Mouse (Mus musculus): Measurements from ENCODE around the gene Tom1l2. TPM values are rescaled to one million over a fixed set of nuclear protein-coding genes. Genes with fewer than 3 reads are reported as not detected.
A peak's percentile ranks its signal among the peaks of the same experiment; 100 is the strongest.

Gene Tom1l2
- total RNA-seq, 2 experiments from 2014 or later, result 93.3 to 93.7 TPM

DNA sequence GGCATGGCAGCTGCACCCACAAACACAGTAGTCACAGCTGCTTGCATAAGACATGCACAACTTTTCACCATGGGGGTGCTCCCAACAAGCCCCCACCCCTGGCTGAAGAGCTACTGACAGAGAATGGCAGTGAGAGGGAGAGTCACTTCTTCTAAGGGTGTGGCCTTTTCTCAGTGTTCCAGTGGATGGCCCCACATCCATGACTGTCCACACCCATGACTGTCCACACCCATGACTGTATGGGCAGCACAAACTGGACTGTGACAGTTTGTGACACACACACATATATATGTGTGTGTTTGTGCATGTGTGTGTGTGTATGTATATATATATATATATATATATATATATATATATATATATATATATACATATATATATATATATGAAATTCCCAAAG lies 42.8 kb downstream of the Tom1l2 start:
- DNase-seq, result no peak
- intact Hi-C loops (cut with DNase I), result loop anchor here (5.0 kb wide), 2 partner anchors 42 to 102 kb away; partner anchors contain the start of genes Drc3 and Tom1l2

DNA sequence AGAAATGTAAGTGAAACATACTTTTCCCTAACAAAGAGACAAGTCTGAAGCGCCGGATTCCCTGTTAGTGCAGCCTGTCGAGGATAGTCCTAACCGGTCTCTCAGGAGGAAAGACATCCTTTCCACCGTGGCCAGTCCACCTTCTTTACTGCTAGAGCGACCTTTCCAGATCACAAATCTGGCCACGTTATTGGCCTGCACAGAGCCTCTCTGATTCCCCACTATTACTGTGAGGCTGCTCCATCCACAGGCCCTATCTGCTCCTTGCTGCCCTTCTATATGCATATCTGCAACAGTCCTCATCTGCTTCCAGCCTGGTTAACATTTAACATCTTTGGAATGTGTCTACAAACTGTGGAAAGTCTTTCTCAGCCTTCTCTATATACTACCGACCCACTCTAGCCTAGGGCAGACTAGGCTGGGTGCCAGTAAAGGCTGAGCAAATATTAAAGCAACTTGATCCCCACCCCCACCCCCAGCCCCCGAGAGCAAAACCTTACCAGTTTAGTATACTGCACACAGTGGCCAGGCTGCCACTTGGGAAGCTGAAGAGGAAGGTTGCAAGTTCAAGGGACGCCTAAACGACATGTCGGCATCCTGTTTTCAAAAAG lies 44.1 kb downstream of the Tom1l2 start:
- no peak for DNase-seq
- intact Hi-C loops (cut with DNase I), result loop anchor here (5.0 kb wide), 2 partner anchors 44 to 104 kb away; partner anchors contain the start of genes Drc3 and Tom1l2

DNA sequence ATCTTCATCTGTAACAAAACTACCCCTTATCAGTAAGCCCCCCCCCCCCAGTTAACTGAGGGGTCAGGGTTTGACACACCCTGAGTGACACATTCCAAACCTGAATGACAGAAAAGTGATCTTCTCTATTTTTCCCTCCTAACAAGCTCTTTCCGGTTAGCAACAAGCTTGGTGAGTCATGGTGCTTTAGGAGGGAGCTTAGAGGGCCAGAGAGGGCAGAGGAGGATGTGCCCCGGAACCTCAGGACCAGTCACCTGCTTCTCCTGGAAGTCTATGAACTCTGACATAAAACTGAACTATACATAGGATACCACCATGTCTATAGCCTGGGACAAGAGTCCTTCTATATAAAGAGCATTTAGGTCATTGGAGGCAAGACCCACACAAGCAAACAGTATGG lies 44.6 kb downstream of the Tom1l2 start:
- intact Hi-C loops (cut with DNase I), result loop anchor here (5.0 kb wide), 2 partner anchors 44 to 104 kb away; partner anchors contain the start of genes Drc3 and Tom1l2
- no peak for DNase-seq

DNA sequence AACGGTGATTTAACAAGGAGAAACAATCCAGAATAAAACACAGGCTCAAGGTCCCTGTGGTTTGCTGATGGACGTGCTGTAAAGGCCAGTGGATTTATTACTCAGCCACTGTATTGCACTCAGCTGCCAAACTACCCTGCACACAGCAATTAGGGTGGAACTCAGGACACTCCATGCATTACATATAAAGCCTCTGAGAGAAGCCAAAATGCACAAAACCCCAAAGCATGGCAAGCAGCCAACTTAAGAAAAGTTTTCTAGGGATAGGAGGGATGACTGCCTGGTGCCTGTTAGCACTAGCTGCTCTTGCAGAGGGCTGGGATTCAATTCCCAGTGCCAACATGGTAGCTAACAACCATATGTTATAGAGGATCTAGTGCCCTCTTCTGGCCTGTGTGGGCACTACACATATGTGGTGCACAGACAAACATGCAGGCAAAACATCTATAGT lies 45.3 kb downstream of the Tom1l2 start:
- DNase-seq, result no peak
- intact Hi-C loops (cut with DNase I), result loop anchor here (5.0 kb wide), 2 partner anchors 45 to 105 kb away; partner anchors contain the start of genes Drc3 and Tom1l2

DNA sequence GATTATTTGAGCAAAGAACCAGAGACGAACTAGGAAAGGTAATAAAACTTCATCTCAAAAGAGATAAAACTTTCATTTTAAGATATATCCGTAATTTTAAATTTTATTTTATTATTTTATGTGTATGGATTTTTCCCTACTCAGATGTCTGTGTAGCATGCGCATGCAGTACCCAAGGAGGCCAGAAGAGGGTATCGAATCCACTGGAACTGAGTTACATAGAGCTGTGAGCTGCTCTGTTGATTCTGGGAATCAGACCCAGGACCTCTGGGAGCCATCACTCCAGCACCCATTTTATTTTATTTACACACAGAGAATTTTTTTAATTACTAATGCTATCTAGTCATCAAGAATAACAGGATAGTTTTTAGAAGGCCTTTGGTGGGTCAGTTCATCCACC lies 45.9 kb downstream of the Tom1l2 start:
- DNase-seq, result peak; percentile 34 to 64
- intact Hi-C loops (cut with DNase I), result loop anchor here (5.0 kb wide), 2 partner anchors 45 to 105 kb away; partner anchors contain the start of genes Drc3 and Tom1l2

DNA sequence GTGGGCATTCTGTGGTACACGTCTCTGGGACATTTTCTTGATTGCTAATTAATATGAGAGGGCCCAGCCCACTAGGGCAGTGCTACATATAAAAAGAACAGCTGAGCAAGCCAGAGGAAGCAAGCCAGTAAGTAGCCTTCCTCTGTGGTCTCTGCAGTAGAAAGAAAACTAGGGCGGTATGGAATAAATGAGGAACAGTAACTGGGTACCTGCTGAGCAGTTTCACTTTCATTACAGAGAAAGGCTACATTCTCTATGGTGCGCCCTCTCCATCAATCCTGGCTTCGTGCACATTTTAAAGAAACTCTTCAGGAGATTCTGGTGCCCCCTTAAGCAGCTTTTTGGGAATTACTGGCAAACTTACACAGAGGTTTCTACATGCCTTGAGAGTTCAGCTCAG lies 47.1 kb downstream of the Tom1l2 start:
- intact Hi-C loops (cut with DNase I), result loop anchor here (5.0 kb wide), 2 partner anchors 47 to 107 kb away; partner anchors contain the start of genes Drc3 and Tom1l2
- no peak for DNase-seq

DNA sequence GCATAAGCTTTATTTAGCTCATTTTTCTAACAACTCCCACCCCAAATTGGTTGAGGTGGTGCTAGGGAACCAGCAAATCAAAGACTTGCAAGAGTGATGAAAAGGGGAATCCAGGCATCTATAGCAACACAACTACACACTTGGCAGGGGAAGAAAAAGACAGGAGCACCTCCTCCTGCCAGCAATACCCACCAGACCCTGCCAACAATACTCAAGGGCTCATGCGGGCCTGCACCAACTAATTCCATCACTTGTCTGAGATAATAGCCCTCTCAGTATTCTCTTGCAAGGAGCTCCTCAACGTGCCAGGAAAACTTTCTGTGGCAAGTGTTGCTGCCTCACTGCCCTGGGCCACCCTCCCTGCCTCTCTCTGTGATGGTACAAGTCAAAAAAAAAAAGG lies 49.2 kb downstream of the Tom1l2 start:
- intact Hi-C loops (cut with DNase I), result no loop called here
- DNase-seq, result no peak

DNA sequence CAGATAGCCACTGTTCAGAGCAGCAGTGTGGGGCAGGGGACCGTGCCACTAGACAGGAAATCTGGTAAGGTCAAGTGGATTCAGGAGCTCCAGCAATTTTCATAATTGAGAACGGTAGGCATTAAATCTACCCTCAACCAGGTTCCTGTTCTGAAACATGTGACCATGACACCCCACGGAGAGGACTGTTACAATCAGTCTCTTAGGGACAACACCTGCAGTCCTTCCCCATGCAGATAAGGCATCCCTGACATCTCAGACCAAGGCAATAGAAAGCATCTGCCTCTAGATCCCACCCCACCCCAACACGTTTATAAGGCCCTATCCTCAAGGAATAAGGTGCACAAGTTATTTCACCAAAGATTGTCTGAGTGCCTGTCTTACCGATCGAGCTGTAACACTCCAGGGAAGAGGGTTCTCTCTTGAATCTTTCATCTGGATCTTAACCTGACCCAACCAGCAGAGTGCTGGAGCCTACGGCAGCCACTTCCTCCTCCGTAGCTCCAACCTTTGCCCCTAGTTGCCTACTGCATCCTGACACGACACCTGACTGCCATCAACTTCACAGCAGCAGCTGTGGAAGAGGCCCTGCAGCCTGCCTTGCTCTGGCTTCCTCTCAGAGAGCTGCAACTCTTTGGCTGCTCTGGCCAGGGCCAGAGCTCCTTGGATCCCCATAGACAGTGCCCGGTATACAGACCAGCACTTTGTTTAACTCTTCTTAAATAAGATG lies 50.2 kb downstream of the Tom1l2 start:
- DNase-seq, result no peak
- intact Hi-C loops (cut with DNase I), result no loop called here

DNA sequence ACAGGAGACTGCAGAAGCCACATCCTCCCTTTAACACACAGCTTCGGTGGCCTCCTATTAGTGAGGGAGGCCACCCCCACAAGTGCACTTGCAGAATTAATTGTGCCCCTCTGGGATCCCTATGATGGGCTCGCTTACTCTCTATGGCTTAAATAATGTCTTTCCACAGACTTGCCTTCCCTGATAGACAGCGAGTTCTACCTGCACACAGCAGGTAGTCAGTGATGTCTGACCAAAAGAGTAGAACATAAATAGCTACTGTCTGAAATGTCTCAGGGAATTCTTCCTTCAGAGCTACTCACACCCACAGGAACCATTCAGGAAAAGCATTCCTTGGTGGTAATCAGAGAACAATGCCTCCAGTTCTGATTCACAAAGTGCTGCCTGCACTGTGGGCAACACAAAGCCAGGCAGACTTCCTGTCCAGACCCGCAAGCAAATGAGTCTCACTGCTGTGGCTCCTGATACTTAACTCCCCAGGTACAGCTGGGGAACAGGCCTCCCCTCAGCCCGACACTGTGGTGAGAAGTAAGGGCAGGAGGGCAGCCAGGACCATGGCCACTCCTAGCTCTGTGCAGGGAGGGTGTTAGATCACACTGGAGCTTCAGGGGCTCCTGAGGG lies 51.0 kb downstream of the Tom1l2 start:
- no peak for DNase-seq
- intact Hi-C loops (cut with DNase I), result no loop called here

DNA sequence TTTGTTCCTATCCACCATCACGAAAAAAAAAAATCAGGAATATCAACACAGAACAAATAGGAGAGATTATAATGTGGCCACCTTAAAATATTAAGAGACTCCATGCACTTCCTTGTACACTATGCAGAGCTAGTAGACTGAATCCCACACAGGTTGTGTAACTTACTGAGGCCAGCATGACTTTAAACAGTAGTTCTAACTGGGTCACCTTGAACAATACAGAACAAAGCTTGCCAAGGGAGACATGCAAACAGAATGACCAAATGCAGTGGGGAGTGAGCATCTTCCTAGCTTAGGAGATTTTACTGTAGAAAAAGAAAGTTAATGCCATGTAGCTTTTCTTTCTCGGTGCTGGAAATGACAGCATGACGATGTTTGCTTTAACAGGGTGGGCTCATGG lies 52.4 kb downstream of the Tom1l2 start:
- intact Hi-C loops (cut with DNase I), result no loop called here
- DNase-seq, result no peak

DNA sequence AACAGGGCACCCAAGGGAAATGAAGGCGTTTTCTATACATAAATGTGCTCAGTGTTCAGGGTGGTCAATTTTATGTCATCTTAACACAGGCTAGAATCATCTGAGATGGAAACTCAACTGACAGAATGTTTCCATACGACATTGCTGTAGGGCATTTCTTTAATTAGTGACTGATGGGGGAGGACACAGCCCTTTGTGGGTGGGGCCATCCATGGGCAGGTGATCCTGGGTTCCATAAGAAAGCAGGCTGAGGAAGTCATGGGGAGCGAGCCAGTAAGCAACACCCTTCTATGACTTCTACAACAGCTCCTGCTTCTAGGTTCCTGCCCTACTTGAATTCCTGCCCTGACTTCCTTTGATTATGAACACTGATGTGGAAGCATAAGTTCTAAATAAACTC lies 54.9 kb downstream of the Tom1l2 start:
- DNase-seq, result no peak
- intact Hi-C loops (cut with DNase I), result loop anchor here (10.0 kb wide), 1 partner anchor 413 kb away; no protein-coding TSS in a partner anchor

DNA sequence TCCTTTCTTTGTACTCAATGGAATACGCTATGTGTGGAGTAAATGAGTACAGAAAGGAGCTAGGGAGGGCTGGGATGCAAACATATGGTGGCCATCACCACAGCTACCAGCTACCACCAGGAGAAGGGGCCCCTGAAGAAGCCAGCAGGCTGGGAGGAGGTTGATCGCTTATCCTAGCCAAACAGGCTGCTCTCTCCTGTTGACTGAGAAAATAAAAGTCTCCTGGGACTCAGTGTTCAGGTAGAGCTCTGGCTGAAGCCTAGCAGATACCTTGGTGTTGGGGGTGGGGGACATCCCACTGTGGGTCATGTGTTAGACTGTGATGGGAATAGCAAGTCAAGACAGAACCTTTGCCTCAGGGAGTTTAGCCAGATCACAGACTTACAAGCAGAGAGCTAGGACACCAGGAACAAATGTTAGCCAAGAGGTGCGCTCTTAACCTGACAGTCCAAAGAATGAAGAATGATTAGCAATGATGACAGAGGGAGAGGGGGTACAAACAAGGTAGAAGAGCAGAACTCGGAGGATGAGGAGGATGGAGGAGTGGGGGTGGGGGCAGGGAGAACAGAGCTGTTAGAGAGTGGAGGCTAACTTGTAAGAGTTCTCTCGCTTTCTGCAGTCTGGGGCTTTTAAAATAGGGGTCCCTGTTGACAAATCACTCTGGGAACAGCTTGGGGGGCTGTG lies 57.9 kb downstream of the Tom1l2 start:
- DNase-seq, result no peak
- intact Hi-C loops (cut with DNase I), result loop anchor here (2.0 to 10.0 kb wide), 3 partner anchors 94 to 410 kb away; no protein-coding TSS in a partner anchor

DNA sequence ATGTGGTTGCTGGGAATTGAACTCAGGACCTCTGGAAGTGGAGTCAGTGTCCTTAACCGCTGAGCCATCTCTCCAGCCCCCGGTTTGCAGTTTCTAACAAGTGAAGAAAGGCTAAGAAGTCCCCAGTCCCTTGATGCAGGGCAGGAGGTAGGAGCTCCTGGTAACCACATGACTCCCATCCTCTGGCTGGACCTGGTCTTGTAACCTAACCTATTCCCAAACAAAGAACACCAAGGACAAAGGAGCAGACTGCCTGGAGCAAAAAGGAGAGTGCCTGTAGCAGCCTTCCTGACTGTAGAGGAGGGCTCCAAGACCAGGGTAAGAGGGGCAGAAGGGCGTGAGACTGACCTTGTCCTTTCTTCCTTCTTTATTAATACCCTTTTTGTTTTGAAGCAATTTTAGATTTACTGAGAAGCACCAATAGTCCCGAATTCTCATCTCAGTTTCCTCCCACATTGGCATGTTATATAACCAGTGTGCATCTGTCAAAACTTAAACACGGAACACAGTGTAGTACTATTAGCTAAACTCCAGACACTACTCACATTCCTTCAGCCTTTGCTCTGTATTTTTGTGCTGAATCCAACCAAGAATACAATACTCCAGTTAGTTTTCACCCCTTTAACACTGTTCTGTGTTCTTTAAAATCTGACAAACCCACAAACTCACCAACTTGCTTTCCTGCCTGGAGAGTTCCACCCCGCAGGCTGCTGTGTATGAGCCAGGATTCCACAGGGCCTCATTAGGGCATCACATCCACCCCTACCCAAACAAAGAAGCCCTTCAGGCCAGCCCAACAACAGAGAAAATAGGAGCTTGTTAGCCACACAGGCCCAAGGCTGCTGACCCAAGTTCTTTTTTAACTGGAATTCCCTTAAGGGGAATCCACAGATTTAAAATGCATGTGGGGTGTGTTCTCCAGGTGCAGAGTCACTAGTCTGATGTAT lies 58.7 kb downstream of the Tom1l2 start:
- intact Hi-C loops (cut with DNase I), result loop anchor here (2.0 to 10.0 kb wide), 5 partner anchors 43 to 409 kb away; no protein-coding TSS in a partner anchor
- DNase-seq, result no peak

DNA sequence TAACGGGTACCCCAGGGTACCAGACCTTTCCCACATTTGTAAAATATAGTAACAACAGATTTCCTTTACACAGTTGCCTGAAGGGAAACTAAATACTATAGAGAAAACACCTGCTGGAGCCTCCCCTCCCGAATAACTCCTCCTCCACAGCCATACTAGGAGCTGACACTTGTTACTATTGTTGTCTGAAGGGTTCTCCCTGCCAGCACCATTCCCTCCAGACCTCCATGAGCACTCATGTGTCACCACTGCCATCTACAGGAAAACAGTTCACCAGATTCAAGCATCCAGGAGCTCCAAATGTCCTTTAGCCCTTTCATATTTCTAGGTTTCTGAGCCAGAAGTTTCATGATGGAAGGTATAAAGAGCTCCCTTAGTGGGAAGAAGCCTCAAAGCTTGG lies 60.0 kb downstream of the Tom1l2 start:
- peak; percentile 61 to 74 for DNase-seq
- intact Hi-C loops (cut with DNase I), result loop anchor here (2.0 to 10.0 kb wide), 4 partner anchors 42 to 408 kb away; no protein-coding TSS in a partner anchor

DNA sequence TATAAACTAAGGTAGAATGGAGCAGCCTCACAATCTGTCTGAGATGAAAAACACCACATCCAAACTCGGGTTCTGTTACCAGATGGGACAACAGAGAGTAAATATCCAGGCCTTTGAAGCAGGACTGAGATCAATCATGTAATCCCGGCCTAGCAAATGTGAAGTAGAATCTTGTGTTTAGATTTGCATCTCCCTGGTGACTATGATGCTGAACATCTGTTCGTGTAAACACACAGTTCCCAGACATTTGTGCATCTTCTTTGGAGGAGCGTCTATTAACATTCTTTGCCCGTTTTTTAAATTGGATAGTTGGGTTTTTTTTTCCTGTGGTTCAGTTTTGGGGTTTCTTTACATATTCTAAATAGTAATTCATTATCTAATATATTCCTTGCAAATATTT lies 63.7 kb downstream of the Tom1l2 start:
- intact Hi-C loops (cut with DNase I), result no loop called here
- DNase-seq, result no peak

DNA sequence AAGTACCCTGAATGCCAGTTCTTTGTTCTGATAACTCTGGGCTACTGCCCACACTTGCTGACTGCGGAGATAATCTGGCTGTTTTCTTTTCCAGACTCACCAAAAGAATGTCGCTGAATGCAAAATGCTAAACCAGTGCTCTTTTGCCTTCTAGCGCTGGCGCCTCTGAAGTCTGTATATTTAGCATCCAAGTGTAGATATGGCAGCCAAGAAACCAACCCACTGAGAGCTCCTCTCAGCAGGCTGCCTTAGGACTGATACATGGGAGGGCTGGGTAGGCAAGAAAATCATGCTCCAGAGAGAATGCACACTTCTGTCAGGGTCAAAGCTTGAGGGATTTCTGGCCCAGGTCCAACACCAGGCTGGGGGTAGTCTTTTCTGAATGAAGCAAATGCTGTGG lies 66.4 kb downstream of the Tom1l2 start:
- DNase-seq, result no peak
- intact Hi-C loops (cut with DNase I), result no loop called here

DNA sequence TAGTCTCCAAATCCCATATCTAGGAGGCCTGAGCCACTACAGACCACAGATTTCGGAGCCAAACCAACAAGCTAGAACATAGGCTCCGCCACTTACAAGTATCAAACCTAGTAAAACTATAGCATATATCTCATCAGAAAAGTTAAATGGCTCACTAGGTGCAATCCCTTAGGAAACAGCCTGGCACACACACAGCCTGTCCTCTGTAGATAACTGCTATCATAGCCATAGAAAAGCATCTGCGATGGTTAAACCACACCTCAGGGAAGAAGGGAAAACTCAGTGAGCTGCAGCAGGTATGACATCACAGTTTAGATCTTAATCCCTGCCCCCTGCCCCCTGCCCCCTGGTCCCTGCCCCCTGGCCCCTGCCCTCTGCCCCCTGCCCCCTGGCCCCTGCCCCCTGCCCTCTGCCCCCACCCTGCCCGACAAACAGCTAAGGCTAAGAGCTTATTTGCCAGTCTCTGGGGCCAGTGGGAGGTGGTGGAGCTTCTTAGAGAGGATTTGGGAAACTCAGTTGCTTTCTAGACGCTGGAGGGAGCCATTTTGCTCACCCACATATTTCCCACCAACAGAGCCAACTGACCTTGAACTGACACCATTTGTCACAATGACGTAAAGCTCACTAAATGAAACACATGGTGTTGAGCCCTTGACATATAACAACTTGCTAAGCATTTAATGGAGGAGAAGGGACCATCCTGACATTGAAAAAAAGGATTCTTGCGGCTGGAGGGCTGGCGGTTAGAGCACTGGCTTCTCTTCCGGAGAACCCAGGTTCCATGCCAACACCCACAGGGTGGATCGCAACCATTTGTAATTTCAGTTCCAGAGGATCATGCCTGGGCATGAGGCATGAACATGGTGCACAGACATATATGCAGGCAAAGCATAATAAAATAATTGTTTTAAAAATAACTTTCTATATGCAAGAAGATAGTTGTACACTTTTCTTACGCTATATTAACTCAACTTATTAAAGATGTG lies 72.0 kb downstream of the Tom1l2 start:
- no peak for DNase-seq
- intact Hi-C loops (cut with DNase I), result no loop called here

DNA sequence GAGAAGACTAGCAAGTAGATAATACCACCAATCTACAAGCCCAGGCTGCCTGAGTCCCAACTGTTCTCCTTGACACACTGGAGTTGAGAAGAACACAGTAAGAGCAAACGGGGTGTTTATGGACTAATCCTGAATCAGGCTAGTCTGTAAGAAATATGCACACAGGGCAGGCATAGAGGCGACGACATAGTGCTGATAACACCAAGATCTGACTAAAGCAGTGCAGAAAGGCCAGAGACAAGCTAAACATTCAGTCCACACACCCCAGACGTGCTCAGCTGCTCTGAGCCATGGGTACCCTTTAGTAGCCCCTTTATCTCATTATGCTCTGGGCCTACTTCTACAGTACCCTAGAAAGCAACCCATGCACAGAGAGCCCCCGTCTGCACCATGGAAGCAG lies 73.2 kb downstream of the Tom1l2 start:
- intact Hi-C loops (cut with DNase I), result no loop called here
- no peak for DNase-seq

Measured in heart, postnatal 14 days (tissue).